In genomic region chr13:74245899-74246231, GRCm38 (mm10) we compare ENCODE assay signal across 8 mouse cellular contexts. TPM values are rescaled to one million over a fixed set of nuclear protein-coding genes. Genes with fewer than 3 reads are reported as not detected.
DNase-seq lines count a peak whose midpoint lies in the region; ATAC-seq and TF ChIP-seq lines count a peak whose summit lies in the region.

No protein-coding gene starts in this region.

- H3K36me3 ChIP-seq in lung, embryonic 14.5 days (ENCODE audit: insufficient read depth) = no peaks in the 10 kb centered on the region
- H3K36me3 ChIP-seq in forebrain, embryonic 15.5 days = no peaks in the 10 kb centered on the region
- H3K36me3 ChIP-seq in limb, embryonic 13.5 days = no peaks in the 10 kb centered on the region
- no peaks in the 10 kb centered on the region for H3K36me3 ChIP-seq in neural tube, embryonic 13.5 days

- H3K27ac ChIP-seq in lung, embryonic 14.5 days (ENCODE audit: low read depth) = no peak overlapping the region
- 0 out of 2 replicates have a peak overlapping the region, but pooled peaks have one; percentile 8 for H3K27ac ChIP-seq in forebrain, embryonic 15.5 days (replicated peaks)
- 0 out of 2 replicates have a peak overlapping the region, but pooled peaks have one; percentile 28 for H3K27ac ChIP-seq in limb, embryonic 13.5 days
- no peak overlapping the region for H3K27ac ChIP-seq in neural tube, embryonic 13.5 days (replicated peaks)

- WGBS in lung, embryonic 14.5 days = 61% methylated on average over 4 of the region's 4 CpGs
- 54% methylated on average over 4 of the region's 4 CpGs for WGBS in forebrain, embryonic 15.5 days
- WGBS in limb, embryonic 13.5 days = 57% methylated on average over 4 of the region's 4 CpGs
- 61% methylated on average over 4 of the region's 4 CpGs for WGBS in neural tube, embryonic 13.5 days

- no peaks in the 10 kb centered on the region for H3K9me3 ChIP-seq in lung, embryonic 14.5 days (ENCODE audit: low read depth, low read length)
- H3K9me3 ChIP-seq in forebrain, embryonic 15.5 days = no peaks in the 10 kb centered on the region
- no peaks in the 10 kb centered on the region for H3K9me3 ChIP-seq in limb, embryonic 13.5 days
- H3K9me3 ChIP-seq in neural tube, embryonic 13.5 days = no peaks in the 10 kb centered on the region

- DNase-seq in lung, embryonic 14.5 days = no peak
- no peak for DNase-seq in lung, adult 18-20 months
- DNase-seq in embryo, embryonic 9.5 days (ENCODE audit: extremely low spot score) = no peak
- no peak for DNase-seq in adrenal gland, adult 2 months

- no peak overlapping the region for H3K9ac ChIP-seq in lung, embryonic 14.5 days
- H3K9ac ChIP-seq in forebrain, embryonic 15.5 days (replicated peaks) = no peak overlapping the region
- H3K9ac ChIP-seq in limb, embryonic 13.5 days = 0 out of 2 replicates have a peak overlapping the region, but pooled peaks have one; percentile 19
- H3K9ac ChIP-seq in neural tube, embryonic 13.5 days = peak overlapping the region; percentile 31

- H3K27me3 ChIP-seq in lung, embryonic 14.5 days (ENCODE audit: insufficient read depth, low read length) = no peaks in the 10 kb centered on the region
- H3K27me3 ChIP-seq in forebrain, embryonic 15.5 days = no peaks in the 10 kb centered on the region
- H3K27me3 ChIP-seq in limb, embryonic 13.5 days = no peaks in the 10 kb centered on the region
- H3K27me3 ChIP-seq in neural tube, embryonic 13.5 days = no peaks in the 10 kb centered on the region

- TF ChIP-seq CTCF in lung, embryonic 14.5 days (IDR thresholded peaks at IDR 0.05; ENCODE audit: low read depth) = no peak

- H3K4me1 ChIP-seq in lung, embryonic 14.5 days (ENCODE audit: insufficient read depth) = 0 out of 2 replicates have a peak, but pooled peaks cover 5% of the 10 kb centered on the region
- peaks cover 11% of the 10 kb centered on the region for H3K4me1 ChIP-seq in forebrain, embryonic 15.5 days
- H3K4me1 ChIP-seq in limb, embryonic 13.5 days = peaks cover 11% of the 10 kb centered on the region
- H3K4me1 ChIP-seq in neural tube, embryonic 13.5 days (replicated peaks) = peaks cover 9% of the 10 kb centered on the region

- H3K4me2 ChIP-seq in lung, embryonic 14.5 days = peak overlapping the region; percentile 29
- H3K4me2 ChIP-seq in forebrain, embryonic 15.5 days (replicated peaks) = peak overlapping the region; percentile 33
- H3K4me2 ChIP-seq in limb, embryonic 13.5 days (replicated peaks) = peak overlapping the region; percentile 48
- H3K4me2 ChIP-seq in neural tube, embryonic 13.5 days = peak overlapping the region; percentile 37

- no peak overlapping the region for H3K4me3 ChIP-seq in lung, embryonic 14.5 days (ENCODE audit: low read depth, low read length)
- no peak overlapping the region for H3K4me3 ChIP-seq in forebrain, embryonic 15.5 days
- H3K4me3 ChIP-seq in limb, embryonic 13.5 days = no peak overlapping the region
- H3K4me3 ChIP-seq in neural tube, embryonic 13.5 days = no peak overlapping the region

- peak; percentile 63; the same call in 1 of the 2 replicates for ATAC-seq in lung, embryonic 14.5 days (ENCODE audit: insufficient read depth)
- peak; percentile 72 for ATAC-seq in forebrain, embryonic 15.5 days (replicated peaks)
- peak; percentile 69; the same call in 1 of the 2 replicates for ATAC-seq in limb, embryonic 13.5 days (ENCODE audit: low FRiP score, low read depth)
- ATAC-seq in neural tube, embryonic 13.5 days (ENCODE audit: low read depth) = peak; percentile 36; the same call in 1 of the 2 replicates
- ATAC-seq in erythroid progenitor cell, adult 5-6 weeks (replicated peaks; ENCODE audit: low FRiP score, poor library complexity, severe bottlenecking) = no peak

RNA-seq across cellular contexts. Expression of gene Exoc3, which starts 37.3 kb away (rescaled TPM):
- 76.5 and 90.5 TPM in 2 replicates for polyA plus RNA-seq in lung, embryonic 14.5 days (2014; fragmentation: Nextera tagmentation; extraction: Ambion mirVana)
- polyA plus RNA-seq in forebrain, embryonic 15.5 days (2015; fragmentation: Nextera tagmentation; extraction: Ambion mirVana) = 110 and 123 TPM in 2 replicates
- polyA plus RNA-seq in limb, embryonic 13.5 days (2015; fragmentation: Nextera tagmentation; extraction: Ambion mirVana) = 86.6 and 86.9 TPM in 2 replicates
- polyA plus RNA-seq in neural tube, embryonic 13.5 days (2015; fragmentation: Nextera tagmentation; extraction: Ambion mirVana) = 90.5 and 101 TPM in 2 replicates
- 11.5 and 30.6 TPM in 2 replicates for total RNA-seq in erythroid progenitor cell, adult 5-6 weeks (2015; ENCODE audit: low replicate concordance)
- total RNA-seq in erythroid progenitor cell, adult 5-6 weeks (2017; ENCODE audit: low replicate concordance) = 25.2 and 27.9 TPM in 2 replicates
- 10 to 100 TPM; 54.2 to 69.9 TPM for total RNA-seq in adrenal gland, adult 2 months (2021)
- polyA plus RNA-seq in adrenal gland, adult 2 months (2012; rRNA removed) = 30.0 and 40.0 TPM in 2 replicates

RNA-seq across cellular contexts. Expression of gene Ahrr, which starts 46.3 kb away (rescaled TPM):
- polyA plus RNA-seq in lung, embryonic 14.5 days (2014; fragmentation: Nextera tagmentation; extraction: Ambion mirVana) = 0.72 and 1.5 TPM in 2 replicates
- polyA plus RNA-seq in forebrain, embryonic 15.5 days (2015; fragmentation: Nextera tagmentation; extraction: Ambion mirVana) = 0.87 and 1.3 TPM in 2 replicates
- 1.1 and 1.3 TPM in 2 replicates for polyA plus RNA-seq in limb, embryonic 13.5 days (2015; fragmentation: Nextera tagmentation; extraction: Ambion mirVana)
- polyA plus RNA-seq in neural tube, embryonic 13.5 days (2015; fragmentation: Nextera tagmentation; extraction: Ambion mirVana) = 0.22 and 0.36 TPM in 2 replicates
- total RNA-seq in erythroid progenitor cell, adult 5-6 weeks (2015; ENCODE audit: low replicate concordance) = not detected in 2 replicates
- total RNA-seq in erythroid progenitor cell, adult 5-6 weeks (2017; ENCODE audit: low replicate concordance) = not detected in 2 replicates
- 1 to 10 TPM in 1 of 2 experiments, under 1 TPM in 1; 0.81 to 1.9 TPM for total RNA-seq in adrenal gland, adult 2 months (2021)
- polyA plus RNA-seq in adrenal gland, adult 2 months (2012; rRNA removed) = 1.1 and 1.6 TPM in 2 replicates

Comparison
In these comparisons a context has a peak if more than half of its experiments do, and no peak if none do; other contexts are left out.
1. H3K27ac ChIP-seq: peak in forebrain, embryonic 15.5 days (single experiment) and limb, embryonic 13.5 days (single experiment); none in lung, embryonic 14.5 days (single experiment) and neural tube, embryonic 13.5 days (single experiment).
2. H3K9ac ChIP-seq: peak in limb, embryonic 13.5 days (single experiment) and neural tube, embryonic 13.5 days (single experiment); none in lung, embryonic 14.5 days (single experiment) and forebrain, embryonic 15.5 days (single experiment).
3. Peak in every context shown above with its lines, with median percentiles within 50 percentile points of each other: H3K4me2 ChIP-seq.